Mouse (Mus musculus) left cerebral cortex, postnatal 14 days (tissue): ENCODE measurements at regions not wholly inside any gene's neighbourhood (a gene's known extent, or its start where the extent isn't known, plus 50 kb on each side); places are given as distances from the start of the nearest gene placed in this dataset.

Experiments
- DNase-seq, 2 experiments: peaks; one replicate each; pipeline ENCODE4 v3.0.0; 2021 to 2022; ENCODE audit warnings: low spot score in 2 of 2, mixed read lengths in 1 of 2
- intact Hi-C: fragments of 180-260 bp; cut with DNase I; formaldehyde crosslinking; loops from one replicate; pipeline ENCODE4 v1.15.1; 2025

DNA sequence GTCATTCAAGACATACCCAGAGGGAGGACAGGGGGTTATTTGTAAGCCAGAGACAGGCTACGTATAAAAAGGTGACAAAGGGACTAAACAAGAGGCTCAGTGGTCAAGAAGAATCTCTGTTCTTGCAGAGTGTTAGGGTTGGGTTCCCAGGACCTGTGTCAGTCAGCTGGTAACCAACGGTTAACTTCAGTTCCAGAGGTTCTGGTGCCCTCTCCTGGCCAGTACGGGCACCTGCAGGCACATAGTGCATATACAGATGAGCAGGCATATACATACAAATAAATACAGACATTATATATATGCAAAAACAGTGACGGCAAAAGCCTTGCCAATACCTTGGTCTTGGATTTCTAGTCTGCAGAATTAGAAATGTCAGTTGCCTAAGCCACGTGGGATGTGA, 170.6 kb downstream of the Gsdmc2 start:
- intact Hi-C loops, result no loop called here
- no peak for DNase-seq

- intact Hi-C loops, result no loop called here
Observed at GRCm38 (mm10) chr15:63671081-63671480, 173.9 kb downstream of the Gsdmc2 start.

GRCm38 (mm10) chr15:63670561-63670960, 174.4 kb downstream of the Gsdmc2 start:
- intact Hi-C loops, result no loop called here
- no peak for DNase-seq

More at GRCm38 (mm10) chr15:63671081-63671480, 173.9 kb downstream of the Gsdmc2 start:
- DNase-seq, result peak; percentile 43 to 51

DNA sequence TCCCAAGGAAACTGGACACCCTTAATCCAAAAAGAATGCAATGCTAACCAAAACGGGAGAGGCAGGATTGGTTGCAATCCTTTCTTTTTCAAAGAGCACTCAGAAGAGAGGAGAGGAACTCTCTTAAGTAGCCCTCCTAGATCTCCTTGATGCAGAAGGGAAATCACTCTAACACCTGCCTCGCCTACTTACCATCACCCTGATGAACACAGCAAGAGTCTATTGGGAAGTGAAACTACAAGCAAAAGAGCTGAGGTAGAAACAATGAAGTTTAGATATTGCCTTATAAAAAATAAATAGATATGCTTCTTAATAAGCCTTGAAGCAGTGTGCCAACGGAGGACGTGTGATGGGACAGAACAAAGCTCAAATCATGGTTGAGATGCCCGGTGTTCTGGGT, 177.4 kb downstream of the Gsdmc2 start:
- intact Hi-C loops, result no loop called here
- no peak for DNase-seq

DNA sequence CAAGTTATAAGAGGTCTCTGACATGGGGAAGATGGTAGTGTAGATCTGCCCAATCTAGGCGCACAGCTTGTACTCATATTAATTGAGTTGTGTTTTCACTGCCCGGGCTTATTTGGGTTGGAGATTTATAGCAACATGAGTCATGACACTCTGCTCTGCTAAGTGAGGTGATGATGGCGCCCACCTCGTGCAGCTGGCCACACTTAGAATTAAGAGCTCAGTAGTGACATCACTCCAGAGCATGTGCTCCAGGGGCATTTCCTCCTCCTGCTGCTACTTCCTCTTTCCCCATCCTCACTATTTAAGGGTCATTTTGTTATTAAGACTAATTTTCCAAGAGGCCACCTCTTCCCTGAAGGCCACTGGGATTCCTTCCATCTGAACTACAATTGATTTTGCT, 179.5 kb downstream of the Gsdmc2 start:
- intact Hi-C loops, result no loop called here
- DNase-seq, result no peak

DNA sequence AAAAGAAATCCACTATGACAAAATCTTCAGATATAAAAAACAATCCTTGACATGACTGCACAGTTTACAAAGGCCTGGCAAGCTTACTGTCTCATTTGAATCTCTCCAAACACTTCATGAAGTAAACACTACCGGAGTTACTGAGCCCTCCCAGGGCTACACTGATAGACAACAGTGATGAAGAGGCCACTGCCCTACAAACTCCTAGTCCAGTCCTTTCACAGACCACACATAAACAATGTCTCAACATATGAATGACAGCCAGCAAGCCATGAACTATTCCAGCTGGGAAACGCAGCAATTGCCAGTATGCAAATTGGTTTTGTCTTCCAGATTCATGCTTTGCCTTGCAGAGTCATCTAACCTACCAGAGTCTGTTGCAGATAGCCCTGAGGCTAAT, 180.1 kb downstream of the Gsdmc2 start:
- intact Hi-C loops, result no loop called here
- no peak for DNase-seq

GRCm38 (mm10) chr15:63662183-63662582, 182.8 kb downstream of the Gsdmc2 start:
- intact Hi-C loops, result no loop called here
- DNase-seq, result no peak

DNA sequence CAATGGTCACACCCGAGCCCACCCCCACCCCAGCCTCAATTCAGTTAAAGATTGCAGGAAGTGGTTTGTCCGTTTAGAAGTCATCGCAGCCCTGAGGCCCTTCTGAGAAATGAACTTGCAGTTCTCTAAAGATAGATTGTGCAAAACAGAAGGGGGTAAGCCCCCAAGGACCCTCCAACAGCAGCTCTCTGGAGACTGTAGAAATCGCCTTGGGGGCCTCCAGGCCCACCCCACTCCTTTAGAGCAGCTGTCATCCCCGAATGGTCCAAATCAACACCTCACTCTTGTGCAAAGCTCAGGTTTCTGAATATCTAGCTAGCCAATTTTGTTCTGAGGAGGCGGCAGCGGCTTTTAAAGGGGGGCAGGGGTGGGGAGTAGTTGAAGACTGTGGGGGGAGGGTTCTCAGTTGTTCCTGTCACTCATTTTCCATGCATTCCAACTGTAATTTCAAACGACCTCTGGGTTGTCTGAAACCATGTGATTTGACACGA, 186.9 kb downstream of the Gsdmc2 start:
- no peak for DNase-seq
- intact Hi-C loops, result no loop called here

DNA sequence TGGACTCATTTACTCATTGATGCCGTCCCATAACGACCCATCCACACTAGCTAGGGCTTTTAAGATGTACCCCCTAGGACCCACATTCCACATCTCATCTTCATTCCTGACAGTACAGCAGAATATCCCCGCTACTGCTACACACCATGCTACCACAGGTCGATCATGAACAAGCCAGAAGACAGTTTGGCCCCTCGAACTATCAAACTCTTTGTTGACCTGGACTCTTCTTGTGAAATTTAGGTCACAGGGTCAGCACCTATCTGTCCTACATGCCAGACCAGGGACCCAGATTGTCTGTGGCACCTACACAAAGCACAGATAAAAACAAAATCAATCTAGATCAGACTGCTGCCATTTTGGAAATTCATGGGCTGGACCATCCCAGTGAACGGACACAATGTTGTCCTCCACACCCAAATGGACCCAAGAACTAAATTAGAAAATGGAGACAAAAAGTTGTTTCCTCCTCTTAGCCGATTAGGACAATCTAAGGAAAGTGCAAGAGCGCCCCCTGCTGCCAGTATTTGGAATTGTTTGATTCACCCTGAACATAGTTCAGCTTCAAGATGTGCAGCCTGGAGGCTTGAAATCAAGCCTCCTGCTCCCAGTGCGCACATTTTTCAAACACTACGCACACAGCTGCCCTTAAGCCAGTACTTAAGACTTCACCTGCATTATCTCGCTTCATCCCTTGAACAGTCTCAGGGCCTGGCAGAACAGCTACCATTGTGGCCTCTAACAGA, 192.6 kb downstream of the Gsdmc2 start:
- intact Hi-C loops, result loop anchor here (2.0 kb wide), 1 partner anchor 1666 kb away; no protein-coding TSS in a partner anchor
- peak; percentile 78 to 94 for DNase-seq

DNA sequence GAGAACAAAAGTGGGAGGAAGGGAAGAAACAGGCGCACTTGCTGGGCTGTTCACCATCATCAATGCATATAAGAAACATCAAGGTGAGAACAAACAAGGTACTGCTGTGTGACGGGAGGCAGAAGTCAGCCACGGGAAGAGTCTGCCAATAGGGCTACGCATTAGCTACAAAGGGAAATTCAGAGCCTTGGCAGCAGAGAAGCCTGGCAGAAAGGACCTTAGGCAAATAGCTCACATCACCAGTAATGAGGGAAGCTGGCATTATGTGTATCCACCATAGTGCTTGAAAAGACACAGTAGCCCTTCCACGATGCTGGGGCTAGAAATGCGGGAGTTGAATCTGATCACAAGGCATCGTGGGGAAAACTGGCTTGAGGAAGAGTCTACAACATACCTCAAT, 193.9 kb downstream of the Gsdmc2 start:
- intact Hi-C loops, result no loop called here
- DNase-seq, result no peak

GRCm38 (mm10) chr15:63648142-63648989, 196.6 kb downstream of the Gsdmc2 start:
- DNase-seq, result no peak
- intact Hi-C loops, result no loop called here

DNA sequence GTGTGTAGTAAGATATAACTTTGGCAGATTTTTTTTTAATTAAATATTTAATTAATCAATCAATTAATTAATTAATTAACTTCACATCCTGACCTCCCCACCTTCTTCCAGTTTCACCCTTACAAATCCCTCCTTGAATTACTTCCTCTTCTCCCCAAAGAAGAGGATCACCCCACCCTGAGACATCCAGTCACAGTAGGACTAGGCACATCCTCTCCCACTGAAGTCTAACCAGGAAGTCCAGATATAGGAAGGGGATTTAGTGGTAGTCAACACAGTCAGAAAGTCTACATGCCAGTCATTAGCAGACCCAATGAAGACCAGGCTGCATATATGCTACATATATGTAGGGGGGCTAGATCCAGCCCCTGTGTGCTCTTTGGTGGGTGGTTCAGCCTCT, 220.2 kb downstream of the Gsdmc2 start:
- no peak for DNase-seq
- intact Hi-C loops, result no loop called here

- intact Hi-C loops, result no loop called here
- no peak for DNase-seq
Observed at GRCm38 (mm10) chr15:63624249-63624648, 220.7 kb downstream of the Gsdmc2 start.

DNA sequence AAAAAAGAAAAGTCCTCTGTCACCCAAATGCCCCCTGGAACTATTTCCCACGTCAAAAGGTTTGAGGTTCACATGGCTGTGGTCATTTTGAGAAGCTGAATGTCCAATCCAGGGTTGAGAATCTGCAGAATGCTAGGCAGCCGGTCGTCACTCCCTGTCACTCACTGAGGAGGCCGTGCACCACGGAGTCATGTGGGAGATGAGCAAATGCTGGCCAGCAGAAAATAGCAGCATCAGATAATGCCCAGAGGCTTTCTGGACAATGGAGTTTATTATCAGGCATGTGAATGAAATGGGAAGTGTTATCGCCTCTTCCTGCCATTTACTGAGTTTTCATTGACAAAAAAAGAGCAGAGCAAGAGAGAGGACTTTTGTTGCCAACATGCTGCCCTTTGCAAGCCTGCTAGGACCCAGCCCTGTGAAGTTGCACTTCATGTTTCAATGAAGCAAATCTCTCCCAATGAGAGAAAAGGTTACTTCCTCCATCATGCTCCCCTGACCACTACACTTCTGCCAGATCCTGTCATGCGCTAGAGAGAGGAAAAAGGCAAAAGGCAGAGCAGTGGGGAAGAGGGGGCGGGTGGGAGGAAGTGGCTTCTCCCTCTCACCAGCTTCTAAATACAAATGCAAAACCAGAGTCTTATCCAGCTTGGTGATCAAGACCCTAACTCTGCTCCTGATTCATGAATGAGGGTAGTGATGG, 228.3 kb downstream of the Gsdmc2 start:
- DNase-seq, result peak in 1 of 2 experiments; percentile 2
- intact Hi-C loops, result no loop called here

GRCm38 (mm10) chr15:63614191-63614590, 230.8 kb downstream of the Gsdmc2 start:
- no peak for DNase-seq
- intact Hi-C loops, result no loop called here

DNA sequence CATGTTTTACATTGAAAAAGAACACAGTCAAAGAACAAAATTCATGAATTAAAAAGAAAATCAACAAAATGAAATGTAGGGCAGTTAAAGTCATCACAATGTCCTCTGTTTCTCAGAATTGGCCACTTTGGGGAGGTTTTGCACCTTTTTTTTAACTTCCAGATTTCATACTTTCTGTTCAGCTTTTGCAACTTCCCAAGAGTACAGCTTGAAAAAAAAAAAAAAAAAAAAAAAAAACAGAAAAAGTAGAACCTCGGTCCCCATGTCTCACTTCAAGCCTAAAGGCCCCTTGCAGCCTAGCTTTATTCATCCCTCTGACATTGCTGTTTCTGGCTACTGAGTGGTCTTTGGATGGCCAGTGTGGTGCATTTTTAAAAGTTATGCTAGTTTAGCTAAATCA, 231.9 kb downstream of the Gsdmc2 start:
- intact Hi-C loops, result no loop called here
- no peak for DNase-seq

- no peak for DNase-seq
Observed at GRCm38 (mm10) chr15:63611161-63611560, 233.8 kb downstream of the Gsdmc2 start.

DNA sequence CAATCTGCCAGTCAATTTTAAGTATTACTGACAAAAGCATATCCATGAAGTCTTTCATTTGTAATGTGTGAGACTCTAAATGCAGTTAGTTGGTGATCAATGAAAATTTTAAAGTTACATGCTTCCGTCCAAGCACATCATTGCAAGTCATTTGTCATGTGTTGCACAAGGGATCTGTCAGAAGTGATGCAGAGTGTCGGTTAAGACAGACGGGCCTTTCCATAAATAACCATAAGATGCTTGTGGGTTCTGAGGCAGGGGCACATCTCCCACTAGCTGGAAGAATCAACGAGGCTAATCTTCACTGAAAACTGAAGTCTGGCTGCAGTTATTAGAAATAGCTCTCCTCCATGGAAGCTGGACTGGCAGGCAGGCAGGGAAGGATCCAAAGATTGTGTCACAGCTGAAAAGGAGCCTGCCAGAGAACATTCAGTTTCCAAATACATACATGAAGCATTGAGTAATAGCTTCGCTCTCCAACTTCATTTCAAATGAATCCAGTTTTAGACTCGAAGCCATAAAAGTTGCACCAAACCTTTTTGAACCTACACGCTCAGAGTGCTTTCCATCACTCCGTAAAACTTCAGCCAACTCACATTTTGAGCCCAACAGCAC, 241.8 kb downstream of the Gsdmc2 start:
- intact Hi-C loops, result loop anchor here (5.0 kb wide), 1 partner anchor 1621 kb away; no protein-coding TSS in a partner anchor
- no peak for DNase-seq

More at GRCm38 (mm10) chr15:63611161-63611560, 233.8 kb downstream of the Gsdmc2 start:
- intact Hi-C loops, result no loop called here

DNA sequence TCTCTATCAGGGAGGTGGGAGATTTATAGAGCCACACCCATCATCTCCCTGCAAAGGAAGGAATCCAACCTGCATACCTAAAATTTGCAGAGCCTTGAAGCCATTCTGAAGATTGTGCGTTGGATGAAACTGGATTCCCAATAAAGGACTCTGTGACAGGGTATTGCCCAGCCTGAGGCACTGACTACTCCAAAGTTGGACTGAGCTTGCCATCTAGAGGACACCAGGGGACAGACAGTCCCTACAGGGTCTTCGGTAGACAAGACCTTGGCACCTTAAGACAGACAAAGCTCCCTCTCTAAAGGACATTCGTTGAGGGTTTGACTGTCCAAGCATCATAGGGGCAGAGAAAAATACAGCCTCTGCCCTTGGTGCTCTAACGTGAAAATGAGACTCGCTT, 243.4 kb downstream of the Gsdmc2 start:
- DNase-seq, result peak; percentile 40 to 45
- intact Hi-C loops, result loop anchor here (5.0 kb wide), 1 partner anchor 1619 kb away; no protein-coding TSS in a partner anchor
